Mouse (Mus musculus) midbrain, embryonic 15.5 days (tissue): ENCODE data around the gene Sft2d1. TPM values are rescaled to one million over a fixed set of nuclear protein-coding genes. Genes with fewer than 3 reads are reported as not detected.
"Not testable (repeated sequence)": the region's sequence is repeated elsewhere in the genome, so short reads cannot be mapped to it uniquely, and the experiment has no call there.

ENCODE experiments used
- ATAC-seq: fragments of 200-750 bp; cut with Nextera tagmentation; replicated peaks from 2 replicates; pipeline ENCODE4 v1.8.0; 2017; ENCODE audit warnings: moderate TSS enrichment
- H3K27ac ChIP-seq: fragments of 300-500 bp; sonication (generic); 2 replicates; pipeline ENCODE4 v1.5.1; 2015; ENCODE audit warnings: mild to moderate bottlenecking, inconsistent platforms
- H3K27me3 ChIP-seq: fragments of 300-500 bp; sonication (generic); replicated peaks from 2 replicates; pipeline ENCODE4 v1.6.1; 2015; ENCODE audit warnings: inconsistent platforms
- H3K36me3 ChIP-seq: fragments of 300-500 bp; sonication (generic); replicated peaks from 2 replicates; pipeline ENCODE4 v1.6.1; 2015; ENCODE audit warnings: inconsistent platforms
- H3K4me1 ChIP-seq: fragments of 300-500 bp; sonication (generic); 2 replicates; pipeline ENCODE4 v1.6.1; 2015; ENCODE audit warnings: inconsistent platforms
- H3K4me2 ChIP-seq: fragments of 300-500 bp; sonication (generic); 2 replicates; pipeline ENCODE4 v1.6.1; 2015; ENCODE audit warnings: inconsistent platforms, mild to moderate bottlenecking, moderate library complexity
- H3K4me3 ChIP-seq: fragments of 300-500 bp; sonication (generic); 2 replicates; pipeline ENCODE4 v1.5.1; 2015; ENCODE audit warnings: mild to moderate bottlenecking, inconsistent platforms
- H3K9ac ChIP-seq: fragments of 300-500 bp; sonication (generic); 2 replicates; pipeline ENCODE4 v1.6.1; 2015; ENCODE audit warnings: mild to moderate bottlenecking, inconsistent platforms
- H3K9me3 ChIP-seq: fragments of 300-500 bp; sonication (generic); 2 replicates; pipeline ENCODE4 v1.6.1; 2016; ENCODE audit warnings: inconsistent platforms
- WGBS: fragments of 180-500 bp; shearing (Covaris S2); methylation state at CpG from one replicate; pipeline ENCODE4 v1.1.7; 2015; ENCODE audit warnings: mixed read lengths; 5-methylcytosine and 5-hydroxymethylcytosine counted together
- polyA plus RNA-seq: library from polyadenylated mRNA; unstranded; fragments of >200 nt; fragmentation: Nextera tagmentation; extraction: Ambion mirVana; gene quantifications from 2 replicates; pipeline ENCODE4 v1.2.1, GENCODE M21; 2015

Gene Sft2d1
- polyA plus RNA-seq = 191 and 200 TPM in 2 replicates

DNA sequence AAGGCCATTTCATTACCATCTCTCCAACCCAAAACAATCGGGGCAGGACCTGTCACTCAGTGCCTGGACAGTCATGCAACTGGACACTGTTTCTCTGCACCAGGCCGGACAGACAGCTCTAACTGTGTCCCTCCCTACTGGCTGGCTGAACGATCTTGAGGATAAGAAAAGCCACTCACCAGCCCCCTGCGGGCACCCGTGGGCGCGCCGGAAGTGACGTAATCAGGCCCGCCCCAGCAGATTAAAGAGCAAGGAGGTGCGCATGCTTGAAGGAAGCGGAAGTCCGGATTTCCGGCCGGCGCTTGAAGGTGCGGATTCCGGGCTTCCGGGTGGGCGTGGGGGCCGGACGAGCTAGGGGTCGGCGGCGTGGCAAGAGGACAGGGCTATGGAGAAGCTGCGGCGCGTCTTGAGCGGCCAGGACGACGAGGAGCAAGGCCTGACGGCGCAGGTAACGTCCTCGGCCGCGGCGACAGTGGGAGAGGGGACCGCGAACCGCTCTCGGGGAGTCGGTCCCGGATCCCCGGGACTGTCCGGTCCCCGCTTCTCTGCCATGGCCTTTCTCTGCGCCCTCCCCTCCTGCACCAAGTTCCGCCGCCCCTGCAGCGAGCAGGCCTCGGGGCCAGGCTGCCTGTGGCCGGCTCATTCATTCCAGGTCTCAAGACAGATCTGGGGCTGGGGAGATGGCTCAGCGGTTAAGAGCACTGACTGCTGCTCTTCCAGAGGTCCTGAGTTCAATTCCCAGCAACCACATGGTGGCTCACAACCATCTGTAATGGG lies at the start of gene Sft2d1:
Sft2d1 (plus strand) TSS at position 265 of the 777 bp plus-strand sequence.
- Histone ChIP-seq H3K9me3 (no peaks in the 10 kb centered on the region), H3K4me1 (peaks cover 32% of the 10 kb centered on the region), H3K27me3 (no peaks in the 10 kb centered on the region), H3K4me2 (peak within 1 kb of the TSS; percentile 69), H3K4me3 (peak within 1 kb of the TSS; percentile 66), H3K27ac (peak within 1 kb of the TSS; percentile 86), H3K9ac (peak within 1 kb of the TSS; percentile 75), H3K36me3 (no peaks in the 10 kb centered on the region)
- ATAC-seq = peak; percentile 93
- under 1% methylated on average over 54 of the region's 54 CpGs for WGBS

DNA sequence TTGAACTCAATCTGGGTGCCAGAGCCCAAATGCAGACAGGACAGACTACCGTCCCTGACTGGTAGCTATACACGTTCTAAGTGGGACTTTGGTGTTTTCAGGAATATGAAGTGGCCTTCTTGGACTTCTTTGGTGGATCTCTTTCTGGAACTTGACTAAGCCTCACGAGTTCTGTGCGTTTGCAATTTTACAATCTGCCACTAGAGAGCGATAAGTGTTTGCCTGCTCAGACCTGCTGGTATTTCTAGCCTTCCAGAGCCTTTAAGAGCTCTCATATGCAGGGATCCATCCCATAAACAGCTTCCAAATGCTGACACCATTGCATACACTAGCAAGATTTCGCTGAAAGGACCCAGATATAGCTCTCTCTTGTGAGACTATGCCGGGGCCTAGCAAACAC lies 46.3 kb upstream of the Sft2d1 start:
- not testable (repeated sequence) for ATAC-seq, H3K4me1 ChIP-seq, H3K27ac ChIP-seq, H3K4me2 ChIP-seq, H3K9me3 ChIP-seq, H3K4me3 ChIP-seq, H3K36me3 ChIP-seq, H3K9ac ChIP-seq, H3K27me3 ChIP-seq
- 11% methylated on average over 7 of the region's 7 CpGs for WGBS

DNA sequence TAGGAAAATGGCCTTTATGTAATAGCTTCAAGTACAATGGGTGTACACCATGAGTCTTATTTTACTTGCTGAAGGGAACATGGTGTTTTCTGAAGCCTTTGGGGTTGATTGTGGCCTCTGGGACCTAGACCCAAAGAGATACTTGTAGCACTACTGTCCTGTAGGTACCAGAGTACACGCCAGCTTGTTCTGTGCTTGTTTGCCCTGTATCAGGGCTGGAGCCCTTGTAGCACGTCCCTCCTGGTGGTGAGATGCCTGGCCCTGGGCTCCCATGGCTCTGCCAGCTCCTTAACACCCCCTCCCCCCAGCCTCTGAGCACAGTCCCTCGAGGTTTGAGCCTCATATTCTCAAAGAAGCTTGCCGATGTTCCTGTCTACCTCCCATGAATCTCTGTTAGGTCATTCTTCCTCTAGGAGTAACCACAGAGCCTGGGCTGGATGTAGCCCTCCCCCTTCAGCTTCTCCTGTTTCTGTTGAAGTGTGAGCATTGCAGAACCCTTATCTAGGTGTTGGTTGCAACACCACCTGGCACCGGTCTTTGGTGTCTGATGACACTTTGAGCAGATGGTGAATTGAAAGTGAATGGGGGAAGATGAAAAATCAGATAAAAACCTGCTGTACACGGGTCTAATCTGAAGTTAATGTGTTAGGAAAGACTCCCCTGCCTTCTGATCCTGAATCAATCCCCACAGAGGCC lies 38.7 kb upstream of the Sft2d1 start:
- H3K36me3 ChIP-seq = no peaks in the 10 kb centered on the region
- no peak overlapping the region for H3K27ac ChIP-seq
- no peaks in the 10 kb centered on the region for H3K4me1 ChIP-seq
- no peak overlapping the region for H3K9ac ChIP-seq
- H3K4me2 ChIP-seq = no peak overlapping the region
- no peaks in the 10 kb centered on the region for H3K27me3 ChIP-seq
- no peaks in the 10 kb centered on the region for H3K9me3 ChIP-seq
- no peak for ATAC-seq
- H3K4me3 ChIP-seq = no peak overlapping the region
- 52% methylated on average over 6 of the region's 6 CpGs for WGBS

DNA sequence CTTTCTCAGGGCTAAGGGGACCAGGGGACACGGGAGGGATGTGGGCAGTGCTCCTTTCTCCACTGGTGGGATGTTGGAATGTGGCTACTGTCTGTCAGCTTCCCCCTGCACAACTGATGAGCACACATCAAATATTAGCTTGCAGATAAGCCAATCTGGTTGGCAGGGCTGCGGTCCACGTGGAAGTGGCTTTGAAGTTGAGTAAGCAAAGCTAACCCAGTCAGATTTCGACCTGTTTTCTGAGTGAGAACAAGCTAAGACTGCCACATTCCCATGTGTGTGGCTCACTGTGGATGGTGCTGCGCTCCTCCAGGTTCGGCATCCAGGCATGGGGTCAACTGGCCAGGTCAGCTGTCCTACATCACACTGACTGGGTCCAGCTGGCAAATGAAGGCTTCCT lies 38.0 kb upstream of the Sft2d1 start:
- no peak overlapping the region for H3K27ac ChIP-seq
- WGBS = 73% methylated on average over 6 of the region's 6 CpGs
- no peak for ATAC-seq
- H3K9me3 ChIP-seq = no peaks in the 10 kb centered on the region
- no peak overlapping the region for H3K4me2 ChIP-seq
- H3K36me3 ChIP-seq = no peaks in the 10 kb centered on the region
- no peaks in the 10 kb centered on the region for H3K4me1 ChIP-seq
- no peak overlapping the region for H3K9ac ChIP-seq
- H3K27me3 ChIP-seq = no peaks in the 10 kb centered on the region
- no peak overlapping the region for H3K4me3 ChIP-seq

DNA sequence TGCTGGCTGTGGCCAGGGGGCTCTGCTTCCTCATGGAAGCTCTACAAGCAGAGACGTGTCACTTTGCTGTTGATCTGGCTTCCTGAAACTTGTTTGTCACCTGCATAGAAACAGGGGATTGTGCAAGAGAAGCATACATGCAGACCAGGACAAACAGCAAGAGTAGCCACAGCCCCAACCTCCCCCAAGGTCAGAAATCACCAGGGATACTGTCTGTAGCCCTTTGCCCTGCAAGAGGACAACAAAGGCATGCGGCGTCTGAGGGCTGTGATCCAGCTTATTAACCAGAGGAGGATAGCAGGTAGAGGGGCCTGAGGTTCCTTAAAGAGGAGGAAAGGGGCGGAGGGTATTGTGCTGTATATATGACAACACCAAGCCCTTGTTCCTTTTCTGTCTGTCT lies 34.8 kb upstream of the Sft2d1 start:
- H3K27me3 ChIP-seq = no peaks in the 10 kb centered on the region

DNA sequence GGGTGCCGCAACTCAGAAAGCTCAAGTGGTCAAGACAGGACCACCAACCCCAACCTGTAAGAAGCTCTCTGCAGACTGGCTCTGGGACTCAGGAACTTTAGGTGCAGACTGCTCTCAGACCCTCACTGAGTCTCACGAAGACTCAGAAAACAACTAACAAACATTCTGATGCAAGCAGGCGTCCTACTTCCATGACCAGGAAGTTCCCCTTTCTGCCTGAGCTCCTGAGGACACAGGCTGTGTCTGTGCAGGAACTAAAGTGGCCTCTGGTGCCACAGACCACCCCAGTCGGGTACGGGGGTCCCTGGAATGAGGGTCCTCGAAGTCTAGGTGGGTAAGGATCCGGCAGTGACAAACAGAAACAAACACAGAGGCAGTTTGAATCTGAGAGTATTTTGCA lies 34.2 kb upstream of the Sft2d1 start:
- Histone ChIP-seq H3K4me2 (no peak overlapping the region), H3K4me3 (no peak overlapping the region), H3K4me1 (no peaks in the 10 kb centered on the region), H3K36me3 (no peaks in the 10 kb centered on the region), H3K9me3 (no peaks in the 10 kb centered on the region), H3K27me3 (no peaks in the 10 kb centered on the region), H3K9ac (no peak overlapping the region), H3K27ac (no peak overlapping the region)
- WGBS = 82% methylated on average over 7 of the region's 7 CpGs
- no peak for ATAC-seq

More for the DNA sequence above, 34.8 kb upstream of the Sft2d1 start:
- H3K4me3 ChIP-seq = no peak overlapping the region
- no peak for ATAC-seq
- no peak overlapping the region for H3K4me2 ChIP-seq
- no peak overlapping the region for H3K27ac ChIP-seq
- H3K9ac ChIP-seq = no peak overlapping the region
- no peaks in the 10 kb centered on the region for H3K4me1 ChIP-seq
- no peaks in the 10 kb centered on the region for H3K36me3 ChIP-seq
- no peaks in the 10 kb centered on the region for H3K9me3 ChIP-seq
- WGBS = 76% methylated on average over 4 of the region's 4 CpGs

DNA sequence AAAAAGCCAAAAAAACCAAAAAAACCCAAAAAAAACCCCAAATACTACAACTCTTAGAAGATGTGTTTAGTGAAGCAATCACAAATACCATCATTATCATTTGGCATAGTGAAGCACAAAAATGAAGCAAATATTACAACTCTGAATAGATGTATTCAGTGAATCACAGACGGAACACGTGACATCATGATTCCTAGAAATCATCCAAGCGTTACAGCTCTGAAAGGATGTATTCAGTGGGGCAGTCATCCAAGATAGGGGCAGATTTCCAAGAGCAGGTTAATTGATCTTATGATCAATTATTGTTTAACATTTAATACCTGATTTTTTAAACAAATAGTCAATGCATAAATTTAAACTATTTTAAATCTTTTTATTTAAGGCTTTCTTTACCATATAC lies 33.6 kb upstream of the Sft2d1 start:
- H3K9ac ChIP-seq = no peak overlapping the region
- H3K9me3 ChIP-seq = no peaks in the 10 kb centered on the region
- 69% methylated on average over 3 of the region's 3 CpGs for WGBS

DNA sequence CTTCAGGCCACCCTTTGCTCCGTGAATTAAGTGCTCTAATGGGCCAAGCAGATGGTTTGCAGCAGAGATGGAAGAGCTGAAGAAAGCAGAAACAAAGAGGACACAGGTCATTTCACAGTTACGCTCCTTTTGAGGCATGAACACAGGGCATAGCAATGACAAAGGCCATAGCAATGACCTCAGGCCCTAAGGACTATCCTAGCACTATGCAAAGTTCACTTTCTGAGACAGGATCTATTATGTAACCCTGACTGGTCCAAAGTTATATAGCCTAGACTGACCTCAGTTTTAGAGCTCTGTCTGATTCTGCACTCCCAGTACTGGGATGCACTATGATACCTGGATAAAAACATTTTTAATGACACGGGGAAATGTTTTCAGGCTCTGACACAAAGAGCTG lies 32.5 kb upstream of the Sft2d1 start:
- WGBS = 77% methylated on average over 3 of the region's 3 CpGs
- Histone ChIP-seq H3K27me3 (no peaks in the 10 kb centered on the region), H3K4me1 (peaks cover 6% of the 10 kb centered on the region), H3K27ac (no peak overlapping the region), H3K4me3 (no peak overlapping the region), H3K36me3 (no peaks in the 10 kb centered on the region), H3K4me2 (no peak overlapping the region), H3K9me3 (no peaks in the 10 kb centered on the region), H3K9ac (no peak overlapping the region)
- ATAC-seq = no peak

More for the DNA sequence above, 33.6 kb upstream of the Sft2d1 start:
- no peak for ATAC-seq
- Histone ChIP-seq H3K4me2 (no peak overlapping the region), H3K4me3 (no peak overlapping the region), H3K27me3 (no peaks in the 10 kb centered on the region), H3K36me3 (no peaks in the 10 kb centered on the region), H3K4me1 (no peaks in the 10 kb centered on the region; the same call in 1 of the 2 replicates), H3K27ac (no peak overlapping the region)

DNA sequence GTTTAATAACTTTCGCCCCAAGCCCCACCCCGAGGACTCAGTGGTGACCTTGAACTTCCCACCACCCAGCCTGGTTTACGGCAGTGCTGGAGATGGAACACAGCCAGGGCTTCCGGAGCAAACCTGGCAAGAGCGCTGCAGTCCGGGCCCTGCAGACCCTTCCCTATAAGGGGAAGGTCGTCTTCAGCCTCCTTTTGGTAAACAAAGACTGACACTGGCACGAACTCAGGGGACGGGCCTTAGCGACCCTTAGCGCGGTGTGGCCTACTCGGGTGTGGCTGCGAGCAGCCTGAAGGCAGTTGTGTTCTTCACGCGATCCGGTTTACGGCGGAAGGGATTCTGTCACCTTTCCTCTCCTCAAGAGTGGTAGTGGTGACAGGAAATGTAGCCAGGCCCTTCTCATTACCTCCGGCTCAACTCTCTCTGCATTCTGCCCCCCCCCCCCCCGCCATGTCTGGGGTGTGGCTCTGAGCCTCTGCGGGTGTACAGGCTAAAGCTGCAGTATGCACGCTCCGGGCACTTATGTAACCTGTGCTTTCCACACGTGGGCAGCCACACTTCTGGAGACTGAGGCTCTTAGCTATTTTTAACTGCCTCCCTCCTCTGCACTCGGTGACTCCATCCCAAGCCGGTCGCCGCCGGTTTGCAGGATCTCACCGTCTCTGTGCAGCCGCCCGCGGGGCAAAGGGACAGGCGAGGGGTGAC lies 27.9 kb upstream of the Sft2d1 start, which contains the start of gene Mpc1:
Mpc1 (plus strand) TSS at position 84 of the 705 bp plus-strand sequence.
- peaks cover 22% of the 10 kb centered on the region for H3K4me1 ChIP-seq
- ATAC-seq = peak; percentile 78
- H3K27ac ChIP-seq = peak within 1 kb of the TSS; percentile 92
- peak within 1 kb of the TSS; percentile 92 for H3K4me2 ChIP-seq
- 2% methylated on average over 34 of the region's 35 CpGs for WGBS
- H3K9ac ChIP-seq = peak within 1 kb of the TSS; percentile 77
- no peaks in the 10 kb centered on the region for H3K36me3 ChIP-seq
- peak within 1 kb of the TSS; percentile 93 for H3K4me3 ChIP-seq
- no peaks in the 10 kb centered on the region for H3K9me3 ChIP-seq
- no peaks in the 10 kb centered on the region for H3K27me3 ChIP-seq

DNA sequence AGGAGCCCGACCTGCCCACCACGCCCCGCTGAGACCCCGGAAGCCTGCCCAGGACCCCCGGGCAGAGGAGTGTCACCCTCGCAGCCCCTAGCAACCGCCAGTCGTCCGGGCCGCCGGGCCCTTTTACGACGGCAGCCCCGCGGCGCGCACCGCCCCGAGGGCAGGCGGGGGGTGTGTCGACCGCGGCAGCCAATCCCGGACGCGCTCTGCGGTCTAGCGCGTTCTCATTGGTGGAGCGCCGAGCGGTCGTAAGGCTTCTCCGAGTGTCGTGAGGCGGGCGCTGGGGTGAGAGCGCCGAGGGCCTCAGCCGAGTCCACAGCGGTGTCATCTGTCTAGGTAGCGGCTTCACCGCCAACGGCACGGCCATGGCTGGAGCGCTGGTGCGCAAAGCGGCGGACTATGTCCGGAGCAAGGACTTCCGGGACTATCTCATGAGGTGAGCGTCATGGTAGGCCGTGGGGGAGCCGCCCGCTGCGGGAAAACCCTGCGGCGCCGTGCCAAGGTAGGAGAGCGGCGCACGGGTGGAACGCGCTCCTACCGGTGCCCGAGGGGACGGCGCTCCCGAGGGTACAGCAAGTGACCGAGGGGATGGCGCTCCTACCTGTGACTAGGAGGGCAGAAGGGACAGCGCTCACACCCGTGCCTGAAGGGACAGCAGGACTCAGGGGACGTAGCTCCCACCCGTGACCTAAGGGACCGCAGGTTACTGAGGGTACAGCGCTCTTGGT lies 27.2 kb upstream of the Sft2d1 start:
- Histone ChIP-seq H3K4me2 (peak overlapping the region; percentile 92), H3K9me3 (no peaks in the 10 kb centered on the region), H3K9ac (peak overlapping the region; percentile 77), H3K4me1 (peaks cover 22% of the 10 kb centered on the region), H3K27me3 (no peaks in the 10 kb centered on the region), H3K27ac (peak overlapping the region; percentile 92), H3K36me3 (no peaks in the 10 kb centered on the region), H3K4me3 (peak overlapping the region; percentile 93)
- peak; percentile 99 for ATAC-seq
- under 1% methylated on average over 77 of the region's 77 CpGs for WGBS

DNA sequence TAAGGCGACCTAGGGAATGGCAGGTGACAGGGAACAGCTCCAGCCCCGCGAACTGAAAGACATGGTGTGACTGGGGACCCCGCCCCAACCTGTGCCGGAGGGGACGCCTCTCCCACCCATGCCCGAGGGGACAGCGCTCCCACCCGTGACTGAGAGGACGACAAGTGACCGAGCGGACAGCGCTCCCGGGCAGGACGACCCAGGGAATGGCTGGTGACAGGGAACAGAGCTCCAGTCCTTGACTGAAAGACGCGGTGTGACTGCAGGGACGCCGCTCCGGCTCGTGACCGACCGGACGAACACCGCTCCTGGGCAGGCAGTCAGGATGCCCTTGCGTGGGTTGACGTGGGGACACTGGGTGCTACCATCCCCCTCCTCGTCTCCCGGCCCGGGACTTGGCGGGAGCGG lies 26.6 kb upstream of the Sft2d1 start:
- H3K27ac ChIP-seq = peak overlapping the region; percentile 92
- no peaks in the 10 kb centered on the region for H3K9me3 ChIP-seq
- peak overlapping the region; percentile 77 for H3K9ac ChIP-seq
- under 1% methylated on average over 32 of the region's 32 CpGs for WGBS
- H3K27me3 ChIP-seq = no peaks in the 10 kb centered on the region
- H3K4me1 ChIP-seq = peaks cover 22% of the 10 kb centered on the region
- peak overlapping the region; percentile 93 for H3K4me3 ChIP-seq
- H3K4me2 ChIP-seq = peak overlapping the region; percentile 92
- H3K36me3 ChIP-seq = no peaks in the 10 kb centered on the region; the same call in 1 of the 2 replicates
- ATAC-seq = peak; percentile 44
